Mouse (Mus musculus) liver, embryonic 14.5 days (tissue): Measurements from ENCODE around the gene Hist1h2bn.
"Not testable (repeated sequence)": the region's sequence is repeated elsewhere in the genome, so short reads cannot be mapped to it uniquely, and the experiment has no call there.

ENCODE experiments used
- CTCF ChIP-seq: IDR thresholded peaks from 2 replicates; pipeline ENCODE4 v1.5.1; 2016; ENCODE audit warnings: antibody characterized with exemption, low read depth, control low read depth
- EP300 ChIP-seq: IDR thresholded peaks from 2 replicates; pipeline ENCODE4 v1.6.1; 2016; ENCODE audit warnings: antibody characterized with exemption, low read depth

GRCm38 (mm10) chr13:21803058-21803457 is 49.1 kb downstream of the Hist1h2bn start:
- not testable (repeated sequence) for TF ChIP-seq CTCF, EP300
